Mouse (Mus musculus): ENCODE results near the gene Tmem178.

GRCm38 (mm10) chr17:81044356-81044755 lies 99.9 kb downstream of the Tmem178 start:
- TF ChIP-seq CTCF (IDR thresholded peaks at IDR 0.05; ENCODE audit: low read depth) (no peak), EP300 (optimal IDR thresholded peaks at IDR 0.05) (no peak)
